Mouse (Mus musculus): ENCODE measurements around the gene Traf3ip1.

Traf3ip1 gene

GRCm38 (mm10) chr1:91537786-91538569, 43.5 kb downstream of the Traf3ip1 start:
- DNase-seq = no peak

- DNase-seq = no peak
These were observed 44.1 kb downstream of the Traf3ip1 start for GRCm38 (mm10) chr1:91538570-91538929.

GRCm38 (mm10) chr1:91539246-91539645, 44.8 kb downstream of the Traf3ip1 start:
- DNase-seq = no peak

- peak; percentile 16 to 27 for DNase-seq
These were observed 45.3 kb downstream of the Traf3ip1 start for GRCm38 (mm10) chr1:91539704-91540270.

GRCm38 (mm10) chr1:91540271-91540826, 45.9 kb downstream of the Traf3ip1 start, which contains the start of gene Asb1:
Gene Asb1 (plus strand): TSS chr1:91540544.
- peak; percentile 97 to 98 for DNase-seq

- DNase-seq = peak; percentile 12 to 13
These were observed 46.7 kb downstream of the Traf3ip1 start for GRCm38 (mm10) chr1:91541042-91541592.

- DNase-seq = no peak
These were observed 49.5 kb downstream of the Traf3ip1 start for GRCm38 (mm10) chr1:91543974-91544373.

GRCm38 (mm10) chr1:91545226-91545625, 50.8 kb downstream of the Traf3ip1 start:
- no peak for DNase-seq

- DNase-seq = no peak
These were observed 53.1 kb downstream of the Traf3ip1 start for GRCm38 (mm10) chr1:91547567-91547966.

- DNase-seq = no peak
These were observed 54.6 kb downstream of the Traf3ip1 start for GRCm38 (mm10) chr1:91549073-91549472.

- DNase-seq = no peak
These were observed 62.7 kb downstream of the Traf3ip1 start for GRCm38 (mm10) chr1:91557099-91557498.

- DNase-seq = no peak
These were observed 66.8 kb downstream of the Traf3ip1 start for GRCm38 (mm10) chr1:91561226-91561625.

- DNase-seq = no peak
These were observed 68.6 kb downstream of the Traf3ip1 start for GRCm38 (mm10) chr1:91562977-91563590.

- no peak for DNase-seq
These were observed 69.6 kb downstream of the Traf3ip1 start for GRCm38 (mm10) chr1:91564004-91564403.

- no peak for DNase-seq
These were observed 70.2 kb downstream of the Traf3ip1 start for GRCm38 (mm10) chr1:91564598-91564997.

- DNase-seq = no peak
These were observed 72.8 kb downstream of the Traf3ip1 start for GRCm38 (mm10) chr1:91567269-91567668.

GRCm38 (mm10) chr1:91572458-91572857, 78.0 kb downstream of the Traf3ip1 start:
- DNase-seq = no peak

GRCm38 (mm10) chr1:91574208-91574607, 79.8 kb downstream of the Traf3ip1 start:
- peak; percentile 15 to 23 for DNase-seq

- DNase-seq = no peak
These were observed 83.6 kb downstream of the Traf3ip1 start for GRCm38 (mm10) chr1:91577883-91578517.
